Comparison of ENCODE assay signal across 18 mouse cellular contexts in the genomic region with DNA sequence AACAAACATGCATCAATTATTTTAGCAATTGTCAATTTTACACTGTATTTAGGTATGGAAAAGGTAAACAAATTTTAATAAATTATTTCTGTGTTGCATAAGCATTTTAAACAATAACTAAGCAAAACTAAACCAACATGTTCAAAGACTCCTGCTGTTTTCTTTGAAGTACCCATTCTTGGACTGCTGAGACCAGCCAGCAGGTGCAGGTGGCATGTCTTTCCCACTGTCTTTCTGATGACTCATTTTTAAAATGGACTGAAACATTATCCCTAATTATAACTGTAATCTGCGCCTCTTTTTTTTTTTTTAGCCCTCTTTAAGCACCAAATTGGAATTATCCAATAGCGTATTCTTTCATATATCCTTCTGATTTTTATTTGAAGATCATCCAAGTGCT.
DNase-seq lines count a peak whose midpoint lies in the region; TF ChIP-seq lines count a peak whose summit lies in the region.
"Had no signal": no experiment of that assay in that cellular context is flagged by ENCODE, and none has a peak within 500 bp of the region (broad histone marks: within the 10 kb centered on the region; RNA-seq: fewer than 3 reads in every experiment).

No protein-coding gene starts in this region.

- no peak for DNase-seq in retina, embryonic 14.5 days (ENCODE audit: low spot score)
- DNase-seq in layer of hippocampus, adult 18-20 months (ENCODE audit: low spot score in 2 of 2): no peak
- DNase-seq: adrenal gland, adult 2 months; adrenal gland, adult 8-10 months; adrenal gland, postnatal 10 days; adrenal gland, postnatal 14 days; adrenal gland, postnatal 25 days; adrenal gland, postnatal 36 days; B cell, adult 2 months; cerebellum, adult 11 months; cerebellum, adult 11-12 months; cerebellum, adult 18-20 months; cerebellum, adult 2 months had no signal

- H3K27me3 ChIP-seq in C2C12 (ENCODE audit: control insufficient read depth, insufficient read depth, insufficient read length): no peaks in the 10 kb centered on the region
- H3K27me3 ChIP-seq in myocyte (ENCODE audit: control insufficient read depth, insufficient read depth, insufficient read length): no peaks in the 10 kb centered on the region
- H3K27me3 ChIP-seq: CH12.LX, Patski had no signal

- TF ChIP-seq CTCF in C2C12 (IDR thresholded peaks at IDR 0.05; ENCODE audit: control insufficient read depth, insufficient read depth, insufficient read length): no peak

- H3ac ChIP-seq in C2C12 (ENCODE audit: control insufficient read depth, insufficient read length, low read depth) (no peak overlapping the region), myocyte (ENCODE audit: control insufficient read depth, insufficient read length) (no peak overlapping the region)

- H3K4me2 ChIP-seq in myocyte (ENCODE audit: low read depth): no peak overlapping the region

- H3K4me3 ChIP-seq in C2C12 (ENCODE audit: insufficient read depth, poor library complexity, severe bottlenecking) (no peak overlapping the region), myocyte (no peak overlapping the region)

- TF ChIP-seq POLR2A in myocyte (IDR thresholded peaks at IDR 0.05; ENCODE audit: insufficient read length, low read depth): no peak

- H3K36me3 ChIP-seq in C2C12 (ENCODE audit: control insufficient read depth, insufficient read depth) (no peaks in the 10 kb centered on the region), myocyte (ENCODE audit: control insufficient read depth, insufficient read depth) (no peaks in the 10 kb centered on the region)
- H3K36me3 ChIP-seq: G1E had no signal

- H3K79me2 ChIP-seq in C2C12 (ENCODE audit: control insufficient read depth, insufficient read depth) (no peaks in the 10 kb centered on the region), myocyte (ENCODE audit: control insufficient read depth, insufficient read depth) (no peaks in the 10 kb centered on the region)

- H3K79me3 ChIP-seq in C2C12 (ENCODE audit: low read depth): no peaks in the 10 kb centered on the region

TF ChIP-seq in C2C12, 6 proteins besides CTCF, POLR2A, EP300 and RAD21:
- TF ChIP-seq CEBPB (IDR thresholded peaks at IDR 0.05; ENCODE audit: low read depth) (no peak), MYOD1 (IDR thresholded peaks at IDR 0.05; ENCODE audit: control insufficient read depth, insufficient read length, low read depth) (peak; percentile 44), FOSL1 (IDR thresholded peaks at IDR 0.05; ENCODE audit: insufficient read depth, low read length, poor library complexity, severe bottlenecking) (no peak)

TF ChIP-seq in myocyte, 11 proteins besides CTCF, POLR2A, EP300 and RAD21:
- no peak for TF ChIP-seq SRF (IDR thresholded peaks at IDR 0.05; ENCODE audit: control insufficient read depth, insufficient read length, low read depth)
- peak; percentile 52 to 80 (median 69) for TF ChIP-seq MYOD1 (IDR thresholded peaks at IDR 0.05; ENCODE audit: control insufficient read depth in 1 of 3, insufficient read length in 2 of 3, low read depth in 2 of 3)
- no peak for TF ChIP-seq TCF3 (IDR thresholded peaks at IDR 0.05; ENCODE audit: insufficient read length, low read depth)
- TF ChIP-seq MAX (IDR thresholded peaks at IDR 0.05; ENCODE audit: low read depth): no peak
- peak; percentile 29 for TF ChIP-seq TCF12 (IDR thresholded peaks at IDR 0.05; ENCODE audit: insufficient read depth, poor library complexity, severe bottlenecking)
- no peak for TF ChIP-seq MYOG (IDR thresholded peaks at IDR 0.05; ENCODE audit: control insufficient read depth in 1 of 3, insufficient read depth in 1 of 3, insufficient read length in 2 of 3, low read depth in 2 of 3)
- TF ChIP-seq USF1 (IDR thresholded peaks at IDR 0.05; ENCODE audit: low read depth): no peak
- TF ChIP-seq E2F4 (IDR thresholded peaks at IDR 0.05; ENCODE audit: insufficient read depth): no peak
- no peak for TF ChIP-seq REST (IDR thresholded peaks at IDR 0.05; ENCODE audit: insufficient read depth, insufficient read length)
- TF ChIP-seq CEBPB (IDR thresholded peaks at IDR 0.05; ENCODE audit: insufficient read depth, poor library complexity, severe bottlenecking): no peak
- no peak for TF ChIP-seq POLR2AphosphoS2 (IDR thresholded peaks at IDR 0.05; ENCODE audit: insufficient read length, low read depth)
